Mouse (Mus musculus) layer of hippocampus, adult 8-10 months (tissue): ENCODE data around the gene Slc39a7. TPM values are rescaled to one million over a fixed set of nuclear protein-coding genes. Genes with fewer than 3 reads are reported as not detected.
"Not testable (repeated sequence)": the region's sequence is repeated elsewhere in the genome, so short reads cannot be mapped to it uniquely, and the experiment has no call there.

ENCODE experiments used
- DNase-seq, 2 experiments: peaks; one replicate each; pipeline ENCODE4 v3.0.0; 2022; ENCODE audit warnings: low spot score in 2 of 2
- microRNA-seq, 2 experiments: library from miRNA; unstranded; fragments of <30 nt; microRNA quantifications; one replicate each; pipeline ENCODE4 v1.2.0; 2022
- total RNA-seq, 4 experiments: library from RNA; stranded (reverse); gene quantifications; 2 replicates each; pipeline ENCODE4 v1.2.4; 2022

The Slc39a7 gene
- total RNA-seq, 4 experiments from 2014 or later, result 77.1 to 106 (median 92.6) TPM

DNA sequence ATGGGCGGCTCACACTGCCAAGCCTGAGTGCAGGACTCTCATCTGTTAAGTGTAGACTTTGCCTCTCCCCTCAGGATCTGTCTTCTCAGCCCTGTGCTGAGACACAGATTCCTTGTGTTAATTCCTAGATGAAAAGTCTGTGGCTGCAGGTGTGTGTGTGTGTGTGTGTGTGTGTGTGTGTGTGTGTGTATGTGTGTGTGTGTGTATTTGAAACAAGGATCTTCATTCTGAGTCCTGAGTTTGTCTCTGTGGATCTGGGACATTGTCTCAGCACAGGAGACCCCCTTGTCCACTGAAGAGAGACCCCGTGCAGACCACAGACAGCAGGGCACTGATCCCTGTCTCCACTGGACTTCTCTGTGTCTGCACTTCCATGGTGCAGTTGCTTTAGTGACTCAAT lies 30.7 kb downstream of the Slc39a7 start:
- DNase-seq, result not testable (repeated sequence)

- peak; percentile 64 to 75 for DNase-seq
These were observed 31.3 kb downstream of the Slc39a7 start, which contains the start of gene H2-K1 for GRCm38 (mm10) chr17:34000150-34000537. Gene H2-K1, minus strand, starts transcription at chr17:34000347.

GRCm38 (mm10) chr17:33999341-34000149 lies 31.9 kb downstream of the Slc39a7 start:
- no peak for DNase-seq

DNA sequence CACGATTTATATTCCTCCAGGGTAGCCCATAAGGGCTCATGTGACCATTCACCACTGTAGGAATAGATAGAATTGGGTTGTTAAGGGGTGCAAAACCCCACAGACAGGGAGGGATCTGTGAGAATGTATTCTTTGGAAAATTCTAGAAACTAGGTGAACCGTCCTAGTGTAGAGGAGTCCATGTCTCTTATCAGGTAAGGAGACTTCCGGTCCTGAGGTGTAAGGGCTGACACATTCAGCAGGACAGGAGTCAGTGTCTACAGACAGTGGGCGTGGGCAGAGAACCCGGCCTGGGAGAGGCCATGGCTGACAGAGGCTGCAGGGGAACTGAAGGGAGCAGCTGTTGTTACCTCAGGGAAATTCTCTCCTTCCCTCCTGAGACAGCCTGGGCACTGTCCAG lies 32.8 kb downstream of the Slc39a7 start:
- DNase-seq, result not testable (repeated sequence)

DNA sequence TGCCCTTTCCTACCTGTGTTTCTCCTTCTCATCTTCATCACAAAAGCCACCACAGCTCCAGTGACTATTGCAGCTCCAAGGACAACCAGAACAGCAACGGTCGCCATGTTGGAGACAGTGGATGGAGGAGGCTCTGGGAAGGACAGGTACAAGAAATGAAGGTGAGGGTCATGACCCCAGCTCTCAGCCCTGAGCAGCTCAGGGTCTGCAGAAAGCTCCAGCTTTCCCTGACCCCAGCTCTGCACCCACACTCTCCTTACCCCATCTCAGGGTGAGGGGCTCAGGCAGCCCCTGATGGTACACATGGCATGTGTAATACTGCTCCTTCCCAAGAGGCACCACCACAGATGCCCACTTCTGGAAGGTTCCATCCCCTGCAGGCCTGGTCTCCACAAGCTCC lies 34.5 kb downstream of the Slc39a7 start:
- DNase-seq, result not testable (repeated sequence)

DNA sequence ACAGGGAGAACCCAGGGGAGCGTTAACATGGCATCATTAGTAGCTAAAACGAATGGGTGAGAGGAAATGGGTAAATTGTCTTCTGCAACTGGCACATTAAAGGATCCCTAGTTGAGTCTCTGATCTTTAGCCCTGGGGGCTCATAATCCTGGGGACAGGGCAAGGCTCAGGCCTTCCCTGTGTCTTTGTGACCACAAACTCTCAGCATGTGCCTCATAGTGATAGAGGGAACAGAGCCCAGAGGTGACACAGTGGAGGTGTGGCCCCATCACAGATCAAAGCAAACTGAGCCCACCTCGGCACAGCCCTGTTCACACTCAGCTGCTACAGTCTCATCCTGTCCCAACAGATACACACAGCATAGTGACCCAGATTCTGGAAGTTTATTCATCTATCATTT lies 35.8 kb downstream of the Slc39a7 start:
- DNase-seq, result no peak

GRCm38 (mm10) chr17:33994959-33995358 lies 36.5 kb downstream of the Slc39a7 start:
- no peak for DNase-seq

- no peak for DNase-seq
These were observed 39.5 kb downstream of the Slc39a7 start for GRCm38 (mm10) chr17:33991788-33992664.

- peak in 1 of 2 experiments; percentile 60 for DNase-seq
These were observed 49.3 kb downstream of the Slc39a7 start for GRCm38 (mm10) chr17:33982136-33982535.

DNA sequence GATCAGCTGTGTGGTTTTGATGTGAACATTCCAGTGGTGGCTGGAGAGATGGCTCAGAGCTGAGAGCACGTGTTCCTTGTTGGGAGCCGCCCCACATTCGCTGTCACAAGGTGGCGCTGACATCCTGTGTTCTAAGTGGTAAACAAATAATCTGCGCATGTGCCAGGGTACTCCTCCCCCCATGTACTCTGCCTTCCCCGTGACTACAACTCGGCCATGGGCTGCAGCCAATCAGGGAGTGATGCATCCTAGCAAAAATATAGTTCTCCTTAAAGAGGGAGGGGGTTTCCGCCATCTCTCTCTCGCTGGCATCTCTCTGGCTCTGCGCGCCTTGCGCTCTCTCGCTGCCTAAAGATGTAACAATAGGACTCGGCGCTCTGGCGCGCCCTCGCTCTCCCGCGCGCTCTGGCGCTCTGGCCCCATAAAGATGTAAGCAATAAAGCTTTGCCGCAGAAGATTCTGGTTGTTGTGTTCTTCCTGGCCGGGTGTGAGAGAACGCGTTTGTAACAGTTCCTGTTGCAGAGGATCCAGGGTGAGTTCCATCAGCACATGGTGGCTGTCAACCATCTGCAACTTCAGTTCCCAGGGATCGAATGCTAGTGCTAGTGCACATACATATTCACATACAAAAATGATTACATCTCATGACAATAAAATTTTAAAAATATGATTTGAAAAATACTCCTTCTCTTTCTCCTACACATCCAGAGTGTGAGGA lies 50.1 kb downstream of the Slc39a7 start:
- peak; percentile 92 for DNase-seq

DNA sequence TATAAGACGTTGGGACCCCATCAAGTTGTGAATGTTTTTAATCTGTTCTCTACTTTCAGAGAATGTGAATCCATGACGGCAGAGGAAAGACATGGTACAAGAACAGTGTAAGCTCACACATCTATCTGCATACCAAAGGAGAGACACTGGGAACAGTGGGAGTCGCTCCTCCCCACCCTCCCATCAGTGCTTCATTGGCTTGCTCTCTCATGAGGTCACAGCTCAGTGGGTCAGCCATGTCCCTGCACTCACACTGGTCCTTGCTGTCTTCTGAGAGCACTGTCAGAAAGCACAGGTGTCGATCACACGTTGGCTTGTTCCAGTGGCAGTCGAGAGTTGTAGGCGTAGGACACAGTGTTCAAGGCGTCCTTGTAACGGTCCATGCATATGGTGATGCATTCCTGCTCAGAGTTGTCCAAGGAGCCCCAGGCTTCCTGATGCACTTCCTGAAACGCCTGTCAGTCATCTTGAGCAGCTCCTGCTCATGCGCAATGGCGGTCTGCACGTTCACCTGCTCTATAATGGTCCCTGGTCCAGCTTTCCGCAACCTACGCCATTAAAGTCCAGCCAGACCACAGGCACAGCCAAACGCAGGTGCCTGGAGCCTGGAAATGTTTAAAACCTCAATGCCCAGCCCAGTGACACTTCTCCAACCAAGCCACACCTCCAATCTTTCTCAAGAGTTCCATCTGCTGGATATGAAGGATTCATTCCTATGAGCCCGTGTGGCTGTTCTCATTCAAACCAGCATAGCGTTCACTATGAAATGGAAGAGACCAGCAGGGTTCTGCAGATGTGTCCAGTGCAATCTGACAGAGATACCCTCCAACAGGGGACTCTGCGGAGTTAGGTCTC lies 51.1 kb downstream of the Slc39a7 start:
- DNase-seq, result no peak

- DNase-seq, result no peak
These were observed 51.9 kb downstream of the Slc39a7 start for GRCm38 (mm10) chr17:33979512-33980050.

GRCm38 (mm10) chr17:33978631-33979031 lies 52.9 kb downstream of the Slc39a7 start:
- DNase-seq, result peak in 1 of 2 experiments; percentile 29

Small RNA genes lying within 50 kb of the gene (microRNA-seq; reads per million reads assigned to microRNA genes)
- gene Mir219a-1 (0 reads per million in 2 experiments), gene Mir219c (0 reads per million in 2 experiments)

Other genes starting within 250 kb of the Slc39a7 start
- 1 to 10 TPM; 1.7 to 3.0 (median 2.2) TPM for gene Angptl4, start 249.9 kb downstream of the Slc39a7 start, total RNA-seq
- gene Kank3, start 221.2 kb downstream of the Slc39a7 start, total RNA-seq, result 10 to 100 TPM; 26.9 to 41.2 (median 31.4) TPM
- gene Rps28, start 207.1 kb downstream of the Slc39a7 start, total RNA-seq, result 100 to 1,000 TPM; 686 to 890 (median 782) TPM
- 100 to 1,000 TPM; 196 to 215 (median 203) TPM for gene Ndufa7, start 207.1 kb downstream of the Slc39a7 start, total RNA-seq
- 10 to 100 TPM; 22.8 to 26.0 (median 25.1) TPM for gene Cd320, start 188.6 kb downstream of the Slc39a7 start, total RNA-seq
- gene Gm7029, start 157.8 kb downstream of the Slc39a7 start, total RNA-seq, result not detected
- gene Kifc1, start 141.0 kb downstream of the Slc39a7 start, total RNA-seq, result 1 to 10 TPM; 1.9 to 2.6 (median 2.5) TPM
- 1 to 10 TPM in 2 of 4 experiments, not detected in 2; 1.4 to 1.8 TPM for gene Platr17, start 126.5 kb downstream of the Slc39a7 start, total RNA-seq
- 10 to 100 TPM; 24.2 to 27.1 (median 26.1) TPM for gene Daxx, start 122.3 kb downstream of the Slc39a7 start, total RNA-seq
- gene Tapbp, start 115.8 kb downstream of the Slc39a7 start, total RNA-seq, result 10 to 100 TPM; 39.9 to 87.4 (median 58.2) TPM
- gene Zbtb22, start 115.8 kb downstream of the Slc39a7 start, total RNA-seq, result 10 to 100 TPM; 28.8 to 36.0 (median 32.5) TPM
- 10 to 100 TPM; 64.3 to 90.9 (median 81.8) TPM for gene Rgl2, start 102.1 kb downstream of the Slc39a7 start, total RNA-seq
- 10 to 100 TPM; 68.7 to 93.1 (median 76.1) TPM for gene Pfdn6, start 91.3 kb downstream of the Slc39a7 start, total RNA-seq
- 10 to 100 TPM; 13.2 to 17.4 (median 14.9) TPM for gene Wdr46, start 91.0 kb downstream of the Slc39a7 start, total RNA-seq
- gene B3galt4, start 80.2 kb downstream of the Slc39a7 start, total RNA-seq, result 1 to 10 TPM; 4.7 to 7.4 (median 6.9) TPM
- 10 to 100 TPM; 81.4 to 91.3 (median 81.9) TPM for gene Vps52, start 75.9 kb downstream of the Slc39a7 start, total RNA-seq
- 100 to 1,000 TPM; 273 to 401 (median 339) TPM for gene Rps18, start 75.7 kb downstream of the Slc39a7 start, total RNA-seq
- 100 to 1,000 TPM in 1 of 4 experiments, 10 to 100 TPM in 3; 29.6 to 138 (median 63.9) TPM for gene H2-K1, start 31.3 kb downstream of the Slc39a7 start, total RNA-seq
- gene Ring1, start 7.0 kb downstream of the Slc39a7 start, total RNA-seq, result 10 to 100 TPM; 34.8 to 44.1 (median 42.7) TPM
- 10 to 100 TPM; 57.9 to 62.2 (median 58.3) TPM for gene H2-Ke6, start 3.6 kb downstream of the Slc39a7 start, total RNA-seq
- gene Rxrb, start 130 bp upstream of the Slc39a7 start, total RNA-seq, result 10 to 100 TPM; 70.8 to 85.4 (median 78.0) TPM
- gene Col11a2, start 7.8 kb upstream of the Slc39a7 start, total RNA-seq, result 10 to 100 TPM; 22.6 to 30.2 (median 27.5) TPM
- gene H2-Oa, start 60.7 kb upstream of the Slc39a7 start, total RNA-seq, result 1 to 10 TPM in 2 of 4 experiments, not detected in 2; 2.6 to 3.6 TPM
- gene H2-DMa, start 87.9 kb upstream of the Slc39a7 start, total RNA-seq, result 10 to 100 TPM; 31.5 to 37.7 (median 34.2) TPM
- gene Brd2, start 91.0 kb upstream of the Slc39a7 start, total RNA-seq, result 100 to 1,000 TPM; 190 to 204 (median 197) TPM
- gene H2-DMb2, start 111.6 kb upstream of the Slc39a7 start, total RNA-seq, result 1 to 10 TPM in 2 of 4 experiments, under 1 TPM in 2; 0.51 to 3.5 (median 2.1) TPM
- 1 to 10 TPM; 3.4 to 9.7 (median 6.0) TPM for gene H2-DMb1, start 121.4 kb upstream of the Slc39a7 start, total RNA-seq
- 10 to 100 TPM in 1 of 4 experiments, 1 to 10 TPM in 3; 2.5 to 10.6 (median 5.8) TPM for gene Tap1, start 155.9 kb upstream of the Slc39a7 start, total RNA-seq
- gene Psmb9, start 156.1 kb upstream of the Slc39a7 start, total RNA-seq, result 1 to 10 TPM; 3.9 to 9.0 (median 5.8) TPM
- 10 to 100 TPM in 2 of 4 experiments, 1 to 10 TPM in 2; 3.8 to 18.8 (median 10.0) TPM for gene Psmb8, start 166.0 kb upstream of the Slc39a7 start, total RNA-seq
- gene Tap2, start 171.8 kb upstream of the Slc39a7 start, total RNA-seq, result 10 to 100 TPM; 12.3 to 18.1 (median 15.9) TPM
- 1 to 10 TPM in 2 of 4 experiments, under 1 TPM in 1, not detected in 1; 0.69 to 3.3 (median 1.8) TPM for gene H2-Ob, start 207.2 kb upstream of the Slc39a7 start, total RNA-seq
- gene H2-Ab1, start 226.0 kb upstream of the Slc39a7 start, total RNA-seq, result 10 to 100 TPM in 2 of 4 experiments, 1 to 10 TPM in 2; 1.1 to 31.1 (median 11.6) TPM